Mouse (Mus musculus): ENCODE measurements around the gene Depdc1b.

DNA sequence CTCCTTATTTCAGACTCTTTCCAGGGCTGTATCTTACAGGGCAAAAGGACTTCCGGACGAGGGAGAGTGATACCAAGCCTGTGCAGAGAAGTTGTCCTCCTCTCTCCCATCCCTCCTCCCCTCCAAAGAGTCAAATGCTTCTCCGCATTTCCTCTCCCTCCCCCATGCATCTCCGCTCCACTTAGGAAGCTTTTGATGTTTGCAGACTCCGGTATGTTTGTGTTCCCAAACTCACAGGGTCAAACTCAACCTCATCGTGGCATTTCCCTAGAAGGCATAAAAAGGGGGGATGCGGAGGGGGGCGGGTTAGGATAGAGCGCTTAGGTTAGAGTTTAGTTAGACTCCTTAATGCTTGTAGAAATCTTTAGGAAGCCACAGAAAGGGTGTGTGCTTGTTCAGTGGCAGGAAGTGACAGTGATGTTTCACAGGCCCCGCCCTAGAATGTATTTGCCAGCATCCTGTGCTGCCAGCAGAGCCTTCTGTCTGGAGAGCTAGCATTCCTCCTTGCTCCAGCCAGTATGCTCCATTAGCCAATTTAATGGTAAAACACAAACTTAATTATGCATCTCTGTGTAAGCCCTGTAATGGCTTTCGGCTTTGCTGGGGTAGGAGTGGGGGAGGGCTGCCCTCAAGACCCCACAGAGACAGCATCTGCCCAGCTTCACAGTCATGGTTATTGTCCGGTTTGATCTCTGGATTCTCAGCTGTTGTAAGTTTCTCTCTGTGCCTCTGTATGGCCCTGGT, 18.6 kb upstream of the Depdc1b start:
- no peak for TF ChIP-seq CTCF (IDR thresholded peaks at IDR 0.05; ENCODE audit: borderline replicate concordance, control insufficient read depth, extremely low read depth, insufficient read depth, low read length, poor library complexity)
- no peak for TF ChIP-seq POLR2A (IDR thresholded peaks at IDR 0.05; ENCODE audit: control insufficient read depth, extremely low read depth, insufficient read depth, low read length, poor library complexity)
